Mouse (Mus musculus): ENCODE measurements around the gene Camta1. TPM values are rescaled to one million over a fixed set of nuclear protein-coding genes. Genes with fewer than 3 reads are reported as not detected.

Camta1 gene
- polyA plus RNA-seq, 1 experiment = 19.2 TPM

GRCm38 (mm10) chr4:151106468-151106867 is 755.2 kb downstream of the Camta1 start:
- no peak for TF ChIP-seq GATA1 (IDR thresholded peaks at IDR 0.05; ENCODE audit: low read length)

- TF ChIP-seq GATA1 (IDR thresholded peaks at IDR 0.05; ENCODE audit: low read length) = no peak
Observed at GRCm38 (mm10) chr4:151105886-151106285, 755.8 kb downstream of the Camta1 start.

- no peak for TF ChIP-seq GATA1 (IDR thresholded peaks at IDR 0.05; ENCODE audit: low read length)
Observed at GRCm38 (mm10) chr4:151104147-151104546, 757.5 kb downstream of the Camta1 start.

GRCm38 (mm10) chr4:151103646-151104045 is 758.0 kb downstream of the Camta1 start:
- no peak for TF ChIP-seq GATA1 (IDR thresholded peaks at IDR 0.05; ENCODE audit: low read length)

- no peak for TF ChIP-seq GATA1 (IDR thresholded peaks at IDR 0.05; ENCODE audit: low read length)
Observed at GRCm38 (mm10) chr4:151097104-151097438, 764.6 kb downstream of the Camta1 start.

GRCm38 (mm10) chr4:151096334-151097103 is 765.2 kb downstream of the Camta1 start:
- no peak for TF ChIP-seq GATA1 (IDR thresholded peaks at IDR 0.05; ENCODE audit: low read length)

GRCm38 (mm10) chr4:151095207-151095606 is 766.5 kb downstream of the Camta1 start:
- no peak for TF ChIP-seq GATA1 (IDR thresholded peaks at IDR 0.05; ENCODE audit: low read length)

- no peak for TF ChIP-seq GATA1 (IDR thresholded peaks at IDR 0.05; ENCODE audit: low read length)
Observed at GRCm38 (mm10) chr4:151089270-151089669, 772.4 kb downstream of the Camta1 start, which contains the start of gene Gm13090. Gene Gm13090 (plus strand): TSS chr4:151089570.

GRCm38 (mm10) chr4:151088819-151089218 is 772.9 kb downstream of the Camta1 start:
- TF ChIP-seq GATA1 (IDR thresholded peaks at IDR 0.05; ENCODE audit: low read length) = no peak

- TF ChIP-seq GATA1 (IDR thresholded peaks at IDR 0.05; ENCODE audit: low read length) = no peak
Observed at GRCm38 (mm10) chr4:151087358-151087757, 774.3 kb downstream of the Camta1 start.

- no peak for TF ChIP-seq GATA1 (IDR thresholded peaks at IDR 0.05; ENCODE audit: low read length)
Observed at GRCm38 (mm10) chr4:151083027-151083426, 778.6 kb downstream of the Camta1 start.

GRCm38 (mm10) chr4:151081977-151082376 is 779.7 kb downstream of the Camta1 start:
- no peak for TF ChIP-seq GATA1 (IDR thresholded peaks at IDR 0.05; ENCODE audit: low read length)

- TF ChIP-seq GATA1 (IDR thresholded peaks at IDR 0.05; ENCODE audit: low read length) = no peak
Observed at GRCm38 (mm10) chr4:151081355-151081754, 780.3 kb downstream of the Camta1 start.

- TF ChIP-seq GATA1 (IDR thresholded peaks at IDR 0.05; ENCODE audit: low read length) = no peak
Observed at GRCm38 (mm10) chr4:151074817-151075216, 786.9 kb downstream of the Camta1 start.

GRCm38 (mm10) chr4:151073108-151073744 is 788.5 kb downstream of the Camta1 start:
- no peak for TF ChIP-seq GATA1 (IDR thresholded peaks at IDR 0.05; ENCODE audit: low read length)

- TF ChIP-seq GATA1 (IDR thresholded peaks at IDR 0.05; ENCODE audit: low read length) = no peak
Observed at GRCm38 (mm10) chr4:151070962-151071361, 790.7 kb downstream of the Camta1 start.

- TF ChIP-seq GATA1 (IDR thresholded peaks at IDR 0.05; ENCODE audit: low read length) = no peak
Observed at GRCm38 (mm10) chr4:151068751-151069150, 792.9 kb downstream of the Camta1 start.
